In the genomic region with DNA sequence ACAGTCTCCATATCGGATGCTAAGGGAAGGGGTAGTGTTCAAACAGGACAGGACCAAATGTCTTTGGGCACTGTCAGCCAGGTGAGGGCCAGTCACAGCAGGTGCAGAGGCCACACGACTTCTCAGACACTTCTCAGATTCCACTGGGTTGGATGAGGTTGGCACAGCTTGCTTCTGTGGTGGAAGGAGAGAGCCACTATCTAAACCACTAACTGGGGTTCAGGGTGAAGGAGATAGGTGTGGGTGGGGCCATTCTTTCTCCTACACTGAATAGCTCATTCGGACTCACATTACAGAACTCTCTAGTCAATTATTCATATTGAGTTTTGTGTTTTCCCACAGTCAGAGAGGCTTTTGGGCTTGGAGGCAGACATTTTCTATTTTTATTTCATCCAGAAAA, we compare ENCODE assay signal across 31 mouse cellular contexts. TPM values are rescaled to one million over a fixed set of nuclear protein-coding genes. Genes with fewer than 3 reads are reported as not detected.
"Had no signal": no experiment of that assay in that cellular context is flagged by ENCODE, and none has a peak within 500 bp of the region (broad histone marks: within the 10 kb centered on the region; RNA-seq: fewer than 3 reads in every experiment).

No protein-coding gene starts in this region.

- H3K4me3 ChIP-seq: embryonic facial prominence, embryonic 10.5 days; embryonic facial prominence, embryonic 12.5 days; embryonic facial prominence, embryonic 13.5 days; embryonic facial prominence, embryonic 15.5 days; erythroblast, embryonic 14.5 days; forebrain, embryonic 10.5 days; forebrain, embryonic 12.5 days; forebrain, embryonic 13.5 days; forebrain, embryonic 15.5 days; gastrocnemius, adult 2 months; heart, adult 2 months; heart, embryonic 10.5 days had no signal

- H3K9me3 ChIP-seq: embryonic facial prominence, embryonic 10.5 days; embryonic facial prominence, embryonic 12.5 days; embryonic facial prominence, embryonic 13.5 days; embryonic facial prominence, embryonic 15.5 days; forebrain, embryonic 10.5 days; forebrain, embryonic 12.5 days; forebrain, embryonic 13.5 days; forebrain, embryonic 15.5 days; heart, embryonic 10.5 days had no signal

- H3K4me1 ChIP-seq: embryonic facial prominence, embryonic 15.5 days; forebrain, embryonic 10.5 days; forebrain, embryonic 12.5 days; forebrain, embryonic 13.5 days; forebrain, embryonic 15.5 days; heart, embryonic 10.5 days had no signal

- DNase-seq: cerebellum, adult 9-10 months; cerebellum, adult 9-11 months; cerebellum, postnatal 10 days; cerebellum, postnatal 14 days; cerebellum, postnatal 25 days; cerebellum, postnatal 36 days; embryo, embryonic 11 days; forebrain, postnatal 0 days; gastrocnemius, postnatal 10 days; gastrocnemius, postnatal 14 days; gastrocnemius, postnatal 25 days; gastrocnemius, postnatal 36 days; heart, adult 11 months; heart, adult 18-20 months; heart, adult 2 months had no signal

- H3K27me3 ChIP-seq: embryonic facial prominence, embryonic 12.5 days; embryonic facial prominence, embryonic 13.5 days; embryonic facial prominence, embryonic 15.5 days; forebrain, embryonic 12.5 days; forebrain, embryonic 13.5 days; forebrain, embryonic 15.5 days had no signal

- H3K36me3 ChIP-seq: embryonic facial prominence, embryonic 10.5 days; embryonic facial prominence, embryonic 12.5 days; embryonic facial prominence, embryonic 13.5 days; embryonic facial prominence, embryonic 15.5 days; forebrain, embryonic 10.5 days; forebrain, embryonic 12.5 days; forebrain, embryonic 15.5 days; heart, embryonic 10.5 days had no signal

- H3K4me2 ChIP-seq: embryonic facial prominence, embryonic 12.5 days; embryonic facial prominence, embryonic 13.5 days; embryonic facial prominence, embryonic 15.5 days; forebrain, embryonic 12.5 days; forebrain, embryonic 13.5 days; forebrain, embryonic 15.5 days had no signal

- ATAC-seq: forebrain, embryonic 13.5 days; forebrain, embryonic 14.5 days; forebrain, embryonic 15.5 days; forebrain, embryonic 16.5 days; forebrain, postnatal 0 days had no signal

- H3K9ac ChIP-seq: embryonic facial prominence, embryonic 12.5 days; embryonic facial prominence, embryonic 13.5 days; embryonic facial prominence, embryonic 15.5 days; forebrain, embryonic 12.5 days; forebrain, embryonic 13.5 days; forebrain, embryonic 15.5 days; forebrain, postnatal 0 days had no signal

- H3K27ac ChIP-seq: embryonic facial prominence, embryonic 10.5 days; embryonic facial prominence, embryonic 12.5 days; embryonic facial prominence, embryonic 13.5 days; embryonic facial prominence, embryonic 15.5 days; forebrain, embryonic 10.5 days; forebrain, embryonic 12.5 days; forebrain, embryonic 13.5 days; forebrain, embryonic 15.5 days; gastrocnemius, adult 2 months; heart, adult 2 months; heart, embryonic 10.5 days had no signal

RNA-seq across cellular contexts. Expression of gene Mkrn2os, which starts 3.3 kb away (rescaled TPM):
- total RNA-seq: gastrocnemius, adult 8-10 months; granulocyte monocyte progenitor cell, adult 5-6 weeks had no signal
- polyA plus RNA-seq: cortical plate, adult 2 months; erythroblast, embryonic 14.5 days had no signal
